Mouse (Mus musculus) layer of hippocampus, adult 18-20 months (tissue): ENCODE data around the gene 9130230L23Rik. TPM values are rescaled to one million over a fixed set of nuclear protein-coding genes. Genes with fewer than 3 reads are reported as not detected.

Experiments used
- DNase-seq, 2 experiments: peaks; one replicate each; pipeline ENCODE4 v3.0.0; 2022; ENCODE audit warnings: low spot score in 2 of 2
- long read RNA-seq: library from polyadenylated mRNA; stranded (forward); transcript quantifications from one replicate; pipeline ENCODE4 v2.0.0, GENCODE M21; 2021
- total RNA-seq, 2 experiments: library from RNA; stranded (reverse); gene quantifications; 2 replicates each; pipeline ENCODE4 v1.2.3; 2021

Gene 9130230L23Rik
- not detected for total RNA-seq
- long read RNA-seq = 0 reads

- DNase-seq = no peak
Measured at GRCm38 (mm10) chr5:66004134-66004925, at the start of gene 9130230L23Rik. Gene 9130230L23Rik (minus strand): TSS chr5:66004285.

GRCm38 (mm10) chr5:66052777-66053548 is 48.9 kb upstream of the 9130230L23Rik start:
- DNase-seq = no peak

GRCm38 (mm10) chr5:66050841-66051240 is 46.8 kb upstream of the 9130230L23Rik start:
- no peak for DNase-seq

DNA sequence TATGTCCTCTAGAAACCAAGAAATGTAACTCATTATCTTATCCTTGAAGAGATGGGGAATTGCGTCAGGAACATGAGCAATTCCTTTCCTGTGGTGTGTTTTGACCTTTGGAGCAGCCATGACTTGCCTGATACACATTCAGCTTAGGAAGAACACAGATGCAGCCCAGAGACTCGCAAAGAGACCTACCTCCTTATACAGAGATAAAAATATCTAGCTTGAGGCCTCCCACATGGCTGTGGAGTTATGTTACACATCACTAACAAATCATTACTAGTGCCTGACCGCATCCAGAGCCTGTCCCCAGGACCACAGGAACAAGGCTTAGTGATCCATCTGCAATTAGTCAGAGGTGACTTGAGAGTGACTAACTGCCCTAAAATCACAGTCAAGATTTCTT is 42.3 kb upstream of the 9130230L23Rik start:
- no peak for DNase-seq

- DNase-seq = no peak
Measured at GRCm38 (mm10) chr5:66043897-66044296, 39.8 kb upstream of the 9130230L23Rik start.

DNA sequence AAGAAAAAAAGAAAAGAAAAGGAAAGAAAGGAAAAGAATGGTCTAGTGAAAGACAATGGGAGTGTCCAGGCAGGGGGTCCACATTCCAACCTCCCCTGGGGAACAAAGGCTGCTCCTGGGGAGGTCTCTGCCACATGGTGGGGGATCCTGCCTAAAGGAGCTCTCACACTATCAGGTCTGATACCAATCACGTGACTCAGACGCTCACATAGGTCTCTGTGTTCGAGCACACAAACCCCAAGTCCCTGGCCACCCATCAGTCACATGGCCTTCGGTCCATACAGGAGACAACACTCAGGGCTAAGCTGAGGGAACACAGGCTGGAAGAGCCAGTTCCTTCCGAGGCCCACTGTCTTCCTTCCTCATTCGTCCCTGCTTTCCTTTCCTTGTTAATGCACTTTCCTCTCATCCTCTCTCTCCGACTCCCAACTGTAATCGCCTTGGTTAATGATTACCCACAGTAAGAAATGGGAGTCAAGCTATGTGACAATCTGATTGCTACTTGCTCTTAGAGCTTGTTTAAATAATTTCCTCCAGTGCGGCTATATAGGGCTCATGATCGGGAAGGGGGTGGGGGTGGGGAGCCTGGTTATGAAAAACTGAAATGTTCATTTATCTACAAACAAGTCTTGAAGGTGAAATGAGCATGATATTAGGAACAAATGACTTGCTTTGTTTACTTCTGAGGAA is 38.7 kb upstream of the 9130230L23Rik start:
- no peak for DNase-seq

- no peak for DNase-seq
Measured at GRCm38 (mm10) chr5:66040744-66041279, 36.7 kb upstream of the 9130230L23Rik start.

DNA sequence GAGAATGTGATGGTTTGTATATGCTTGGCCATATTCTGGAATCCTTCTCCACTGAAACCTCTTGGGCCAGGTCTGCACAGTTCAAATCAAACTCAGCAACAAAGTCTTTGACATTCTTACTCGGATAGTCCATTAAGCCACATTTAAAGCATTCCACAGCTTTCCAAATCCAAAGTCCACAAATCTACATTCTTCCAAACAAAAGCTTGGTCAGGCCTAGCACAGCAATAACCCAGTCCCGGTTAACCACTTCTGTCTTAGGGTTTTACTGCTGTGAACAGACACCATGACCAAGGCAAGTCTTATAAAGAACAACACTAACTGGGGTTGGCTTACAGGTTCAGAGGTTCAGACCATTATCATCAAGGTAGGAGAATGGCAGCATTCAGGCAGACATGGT is 35.7 kb upstream of the 9130230L23Rik start:
- DNase-seq = no peak

GRCm38 (mm10) chr5:66037066-66037465 is 33.0 kb upstream of the 9130230L23Rik start:
- DNase-seq = no peak

DNA sequence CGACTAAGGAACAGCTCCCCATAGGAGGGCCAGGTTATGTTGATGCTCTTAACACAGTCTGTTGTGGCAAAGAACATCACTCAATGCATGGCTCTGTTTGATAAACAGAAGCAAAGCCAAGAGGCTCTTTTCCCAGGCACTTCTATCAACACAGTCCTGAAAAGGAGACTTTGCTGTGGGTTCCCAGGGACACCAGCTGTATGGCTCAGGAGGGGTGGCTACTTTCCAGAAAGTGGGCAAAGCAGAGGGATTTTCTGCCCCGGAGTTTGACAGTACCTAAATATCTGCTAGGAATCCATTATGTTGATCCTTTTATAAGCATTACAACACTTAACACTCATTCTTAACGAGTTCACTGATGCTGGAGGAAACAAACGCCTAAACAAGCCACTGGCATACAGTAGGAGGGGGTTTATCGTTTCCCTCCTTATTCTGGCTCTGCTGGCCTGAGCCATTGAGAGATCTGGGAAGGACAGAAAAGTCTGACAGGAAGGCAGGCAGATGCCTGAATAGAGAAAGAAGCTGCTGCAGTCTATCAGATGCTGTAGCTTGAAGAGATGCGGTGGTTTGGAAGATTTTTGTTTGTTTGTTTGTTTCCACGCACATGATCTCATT is 32.5 kb upstream of the 9130230L23Rik start:
- DNase-seq = no peak

GRCm38 (mm10) chr5:66034375-66035195 is 30.5 kb upstream of the 9130230L23Rik start:
- DNase-seq = no peak

DNA sequence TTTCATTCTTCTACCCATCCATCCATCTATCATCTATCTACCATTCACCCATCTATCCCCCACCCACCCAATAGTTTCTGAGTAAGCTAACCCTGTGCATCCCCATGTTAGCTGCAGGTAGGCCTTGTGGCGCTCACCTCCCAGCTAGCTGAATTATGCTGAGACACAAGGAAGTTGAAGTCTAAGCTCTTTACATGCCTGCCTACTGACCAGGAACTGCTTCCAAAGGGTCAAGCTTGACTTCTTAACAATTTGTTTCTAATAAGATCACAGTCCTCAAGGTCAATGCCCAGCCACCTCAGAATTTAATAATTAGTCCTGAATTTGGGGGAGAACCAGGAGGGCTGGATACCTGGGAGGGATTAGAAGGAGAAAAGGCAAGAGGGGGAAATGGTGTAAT is 28.7 kb upstream of the 9130230L23Rik start:
- DNase-seq = no peak

- DNase-seq = no peak
Measured at GRCm38 (mm10) chr5:66031699-66032098, 27.6 kb upstream of the 9130230L23Rik start.

- no peak for DNase-seq
Measured at GRCm38 (mm10) chr5:66028232-66028631, 24.1 kb upstream of the 9130230L23Rik start.

- no peak for DNase-seq
Measured at GRCm38 (mm10) chr5:66027206-66027605, 23.1 kb upstream of the 9130230L23Rik start.

DNA sequence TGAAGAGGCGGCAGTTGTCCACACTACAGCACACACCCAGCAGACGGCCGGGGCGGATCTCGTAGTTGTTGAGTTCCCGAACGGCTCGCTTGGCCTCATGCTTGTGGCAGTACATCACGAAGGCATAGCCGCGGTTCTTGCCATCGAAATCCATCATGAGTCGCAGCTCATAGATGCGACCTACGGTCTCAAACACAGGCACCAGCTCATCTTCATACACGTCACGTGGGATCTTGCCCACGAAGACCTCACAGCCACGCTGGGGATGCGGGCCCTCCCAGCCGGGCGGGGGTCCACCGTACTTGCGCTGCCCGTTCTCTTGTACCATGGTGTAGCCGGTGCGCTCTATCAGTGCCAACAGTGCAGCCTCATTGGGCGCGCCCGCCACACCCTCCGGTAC is 22.7 kb upstream of the 9130230L23Rik start:
- no peak for DNase-seq

- no peak for DNase-seq
Measured at GRCm38 (mm10) chr5:66015449-66015961, 11.4 kb upstream of the 9130230L23Rik start.

DNA sequence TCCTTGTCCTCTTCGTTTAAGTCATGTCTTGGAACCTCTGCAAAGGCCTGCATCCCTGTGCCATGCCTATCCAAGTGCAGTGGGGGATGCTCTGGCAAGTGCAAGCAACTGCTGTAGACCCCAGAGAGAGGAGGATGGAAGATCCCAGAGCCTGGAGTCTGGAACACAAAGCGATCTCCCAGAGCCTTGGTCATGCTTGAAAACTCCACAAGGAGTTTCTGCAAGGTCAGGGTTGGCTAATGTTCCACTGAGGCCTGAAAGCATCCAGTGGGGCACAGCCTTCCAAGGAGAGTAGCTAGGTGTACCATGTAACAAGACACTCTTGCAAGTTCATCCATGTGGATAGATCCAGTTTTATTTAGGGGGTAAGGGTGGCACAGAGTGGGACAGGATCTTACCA is 10.4 kb upstream of the 9130230L23Rik start:
- no peak for DNase-seq

GRCm38 (mm10) chr5:66013999-66014398 is 9.9 kb upstream of the 9130230L23Rik start:
- no peak for DNase-seq
